In genomic region chr19:29474803-29475202, GRCm38 (mm10) we compare ENCODE assay signal across 22 mouse cellular contexts.
"Had no signal": no experiment of that assay in that cellular context is flagged by ENCODE, and none has a peak within 500 bp of the region (broad histone marks: within the 10 kb centered on the region; RNA-seq: fewer than 3 reads in every experiment).

No protein-coding gene starts in this region.

- H3K9me3 ChIP-seq: limb, embryonic 12.5 days; limb, embryonic 15.5 days; midbrain, embryonic 12.5 days; neural tube, embryonic 13.5 days had no signal

- H3K4me1 ChIP-seq: limb, embryonic 15.5 days had no signal

- H3K36me3 ChIP-seq: limb, embryonic 12.5 days; limb, embryonic 15.5 days; midbrain, embryonic 12.5 days; neural tube, embryonic 13.5 days had no signal

- DNase-seq: kidney, adult 18-20 months; kidney, postnatal 25 days; layer of hippocampus, postnatal 36 days; left cerebral cortex, postnatal 4 days; liver, postnatal 0 days; lung, embryonic 14.5 days; thymus, adult 2 months; thymus, postnatal 14 days; thymus, postnatal 4 days had no signal

- H3K27me3 ChIP-seq: limb, embryonic 12.5 days; limb, embryonic 15.5 days; midbrain, embryonic 12.5 days; neural tube, embryonic 13.5 days had no signal

- ATAC-seq: liver, postnatal 0 days; lung, postnatal 0 days; midbrain, embryonic 16.5 days had no signal

- H3K9ac ChIP-seq: limb, embryonic 12.5 days; limb, embryonic 15.5 days; liver, embryonic 14.5 days; liver, postnatal 0 days; lung, embryonic 14.5 days; midbrain, embryonic 12.5 days; neural tube, embryonic 13.5 days had no signal

- H3K4me3 ChIP-seq: layer of hippocampus, adult 2 months; left cerebral cortex, adult 2 months; limb, embryonic 12.5 days; limb, embryonic 15.5 days; midbrain, embryonic 12.5 days; myocyte; neural tube, embryonic 13.5 days had no signal

- H3K4me2 ChIP-seq: limb, embryonic 12.5 days; limb, embryonic 15.5 days; liver, embryonic 11.5 days; lung, embryonic 14.5 days; midbrain, embryonic 12.5 days; neural tube, embryonic 13.5 days had no signal

- H3K27ac ChIP-seq: kidney, postnatal 0 days; layer of hippocampus, adult 2 months; left cerebral cortex, adult 2 months; limb, embryonic 12.5 days; limb, embryonic 15.5 days; liver, embryonic 14.5 days; midbrain, embryonic 12.5 days; neural tube, embryonic 13.5 days; stomach, postnatal 0 days had no signal
